Mouse (Mus musculus): Measurements from ENCODE around the gene Slxl1. TPM values are rescaled to one million over a fixed set of nuclear protein-coding genes. Genes with fewer than 3 reads are reported as not detected.
"Not testable (repeated sequence)": the region's sequence is repeated elsewhere in the genome, so short reads cannot be mapped to it uniquely, and the experiment has no call there.

Slxl1 gene
- polyA plus RNA-seq (2015; fragmentation: Nextera tagmentation; extraction: Ambion mirVana), result not detected in 2 replicates

- H3K9me3 ChIP-seq; H3K4me2 ChIP-seq; H3K36me3 ChIP-seq (replicated peaks); H3K27me3 ChIP-seq (replicated peaks); H3K9ac ChIP-seq; H3K4me1 ChIP-seq; H3K4me3 ChIP-seq; ATAC-seq (replicated peaks); H3K27ac ChIP-seq: not testable (repeated sequence)
- no CpG with 5 or more reads among the region's 6 CpGs for WGBS
These were observed at the start of gene Slxl1 for GRCm38 (mm10) chrX:55226576-55226975. TSS of gene Slxl1 (plus strand) at chrX:55226876.
